Mouse (Mus musculus) embryonic facial prominence, embryonic 14.5 days (tissue): Measurements from ENCODE around the gene Slc41a3. TPM values are rescaled to one million over a fixed set of nuclear protein-coding genes. Genes with fewer than 3 reads are reported as not detected.
"Not testable (repeated sequence)": the region's sequence is repeated elsewhere in the genome, so short reads cannot be mapped to it uniquely, and the experiment has no call there.

Experiments used
- ATAC-seq: fragments of 200-750 bp; cut with Nextera tagmentation; 2 replicates; pipeline ENCODE4 v1.8.0; 2017; ENCODE audit warnings: low read depth, moderate number of reproducible peaks, moderate TSS enrichment
- DNase-seq: peaks from one replicate; pipeline ENCODE4 v3.0.0-alpha.2; 2015; ENCODE audit warnings: low spot score
- H3K27ac ChIP-seq: fragments of 300-500 bp; sonication (generic); replicated peaks from 2 replicates; pipeline ENCODE4 v1.5.1; 2014; ENCODE audit warnings: low read depth, mild to moderate bottlenecking, low read length, moderate library complexity
- H3K27me3 ChIP-seq: fragments of 300-500 bp; sonication (generic); replicated peaks from 2 replicates; pipeline ENCODE4 v1.6.1; 2014; ENCODE audit warnings: low read length; ENCODE audit not compliant: control insufficient read depth, insufficient read depth
- H3K36me3 ChIP-seq: fragments of 300-500 bp; sonication (generic); 2 replicates; pipeline ENCODE4 v1.6.1; 2014; ENCODE audit warnings: low read length, mixed read lengths; ENCODE audit not compliant: control insufficient read depth, insufficient read depth
- H3K4me1 ChIP-seq: fragments of 300-500 bp; sonication (generic); 2 replicates; pipeline ENCODE4 v1.6.1; 2014; ENCODE audit warnings: antibody characterized with exemption, low read length; ENCODE audit not compliant: control insufficient read depth, insufficient read depth
- H3K4me2 ChIP-seq: fragments of 300-500 bp; sonication (generic); 2 replicates; pipeline ENCODE4 v1.6.1; 2014; ENCODE audit warnings: low read depth, mild to moderate bottlenecking, low read length, moderate library complexity, mixed read lengths
- H3K4me3 ChIP-seq: fragments of 300-500 bp; sonication (generic); 2 replicates; pipeline ENCODE4 v1.5.1; 2014; ENCODE audit warnings: low read depth, mild to moderate bottlenecking, low read length
- H3K9ac ChIP-seq: fragments of 300-500 bp; sonication (generic); 2 replicates; pipeline ENCODE4 v1.6.1; 2014; ENCODE audit warnings: low read depth, mild to moderate bottlenecking, low read length, moderate library complexity, mixed read lengths
- H3K9me3 ChIP-seq: fragments of 300-500 bp; sonication (generic); 2 replicates; pipeline ENCODE4 v1.6.1; 2016; ENCODE audit warnings: low read length; ENCODE audit not compliant: control insufficient read depth
- WGBS: fragments of 180-500 bp; shearing (Covaris S2); extraction: QIAGEN DNeasy Blood & Tissue Kit; methylation state at CpG from one replicate; pipeline ENCODE4 v1.1.7; 2014; 5-methylcytosine and 5-hydroxymethylcytosine counted together
- polyA plus RNA-seq: library from polyadenylated mRNA; unstranded; fragments of >200 nt; fragmentation: Nextera tagmentation; extraction: Ambion mirVana; gene quantifications from 2 replicates; pipeline ENCODE4 v1.2.1, GENCODE M21; 2014

Gene Slc41a3
- polyA plus RNA-seq, 1 experiment from 2014 or later, result 5.4 TPM

GRCm38 (mm10) chr6:90635081-90635480 is 30.6 kb downstream of the Slc41a3 start:
- H3K9ac ChIP-seq, result no peak overlapping the region
- H3K9me3 ChIP-seq, result no peaks in the 10 kb centered on the region
- no peaks in the 10 kb centered on the region for H3K4me1 ChIP-seq
- no peaks in the 10 kb centered on the region for H3K27me3 ChIP-seq
- H3K36me3 ChIP-seq, result no peaks in the 10 kb centered on the region
- H3K27ac ChIP-seq, result no peak overlapping the region
- DNase-seq, result no peak
- 44% methylated on average over 3 of the region's 4 CpGs for WGBS
- no peak overlapping the region for H3K4me2 ChIP-seq
- no peak for ATAC-seq
- no peak overlapping the region for H3K4me3 ChIP-seq

DNA sequence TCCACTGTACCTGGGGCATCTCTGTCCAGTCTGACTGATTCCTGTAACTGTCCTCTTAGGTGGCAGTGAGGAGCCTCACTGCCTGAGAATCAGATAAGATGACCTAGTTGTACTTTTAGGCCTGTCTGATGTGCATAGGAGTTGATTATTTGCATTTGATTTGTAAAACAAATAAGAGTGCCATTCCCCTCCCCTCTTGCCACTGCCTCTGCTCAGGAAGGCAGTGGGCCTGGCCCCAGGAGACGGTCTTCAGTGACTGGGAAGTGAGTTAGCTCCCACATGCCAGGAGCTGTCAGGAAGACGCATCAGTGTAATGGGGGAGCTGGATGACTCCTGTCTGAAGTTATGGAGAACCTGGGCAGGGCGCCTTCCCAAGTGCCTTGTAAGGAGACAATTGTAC is 31.1 kb downstream of the Slc41a3 start:
- Histone ChIP-seq H3K27me3 (no peaks in the 10 kb centered on the region), H3K9ac (no peak overlapping the region), H3K4me3 (no peak overlapping the region), H3K36me3 (no peaks in the 10 kb centered on the region), H3K9me3 (no peaks in the 10 kb centered on the region), H3K4me2 (no peak overlapping the region), H3K27ac (no peak overlapping the region), H3K4me1 (no peaks in the 10 kb centered on the region)
- no peak for DNase-seq
- 51% methylated on average over 3 of the region's 3 CpGs for WGBS
- no peak for ATAC-seq

DNA sequence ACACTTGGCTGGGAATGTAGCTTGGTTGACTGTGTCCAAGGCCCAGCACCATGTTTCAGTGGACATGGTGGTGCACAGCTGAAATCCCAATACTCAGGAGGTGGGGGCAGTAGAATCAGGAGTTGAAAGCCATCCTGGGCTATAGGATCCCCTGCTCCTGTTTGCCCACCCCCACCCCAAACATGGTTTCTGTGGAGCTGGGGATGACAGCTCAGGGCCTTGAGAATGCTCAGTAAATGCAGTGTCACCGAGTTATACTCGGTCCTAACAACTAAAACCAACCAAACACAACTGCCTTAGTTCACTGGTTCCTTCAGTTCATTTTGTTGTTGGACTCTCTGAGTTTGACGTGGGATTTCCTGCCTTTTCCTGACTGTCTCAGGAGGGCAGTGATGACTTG is 38.5 kb downstream of the Slc41a3 start:
- H3K27ac ChIP-seq, result no peak overlapping the region
- H3K4me3 ChIP-seq, result no peak overlapping the region
- H3K4me2 ChIP-seq, result no peak overlapping the region
- no peaks in the 10 kb centered on the region for H3K27me3 ChIP-seq
- H3K36me3 ChIP-seq, result no peaks in the 10 kb centered on the region
- ATAC-seq, result no peak
- no peaks in the 10 kb centered on the region for H3K4me1 ChIP-seq
- 77% methylated on average over 3 of the region's 3 CpGs for WGBS
- no peak overlapping the region for H3K9ac ChIP-seq
- H3K9me3 ChIP-seq, result no peaks in the 10 kb centered on the region
- DNase-seq, result no peak

DNA sequence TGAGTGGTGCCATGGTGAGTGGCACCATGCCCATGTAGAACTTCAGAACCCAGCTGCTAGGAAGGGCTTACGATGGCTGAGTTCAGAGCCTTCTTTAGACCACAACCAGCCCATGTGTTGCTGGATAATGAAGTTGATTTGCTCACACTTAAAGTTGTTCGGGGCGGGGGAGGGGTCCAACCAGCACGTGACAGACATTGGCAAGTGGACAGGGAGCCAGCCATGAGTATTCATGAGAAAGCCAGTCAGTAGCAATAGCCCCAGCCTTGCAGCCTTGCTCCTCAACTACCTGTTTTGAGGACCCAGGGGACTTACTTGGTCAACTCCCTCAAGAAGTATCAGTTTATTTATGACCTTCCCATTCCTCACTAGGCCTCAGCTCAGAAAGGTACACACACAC is 40.4 kb downstream of the Slc41a3 start:
- ATAC-seq (no peak), DNase-seq (no peak)
- WGBS, result 70% methylated on average over 4 of the region's 4 CpGs
- Histone ChIP-seq H3K9ac (no peak overlapping the region), H3K4me3 (no peak overlapping the region), H3K36me3 (no peaks in the 10 kb centered on the region), H3K4me1 (no peaks in the 10 kb centered on the region), H3K9me3 (no peaks in the 10 kb centered on the region), H3K4me2 (no peak overlapping the region), H3K27ac (no peak overlapping the region), H3K27me3 (no peaks in the 10 kb centered on the region)

- 89% methylated on average over 6 of the region's 6 CpGs for WGBS
Observed at GRCm38 (mm10) chr6:90648391-90648790, 43.9 kb downstream of the Slc41a3 start.

DNA sequence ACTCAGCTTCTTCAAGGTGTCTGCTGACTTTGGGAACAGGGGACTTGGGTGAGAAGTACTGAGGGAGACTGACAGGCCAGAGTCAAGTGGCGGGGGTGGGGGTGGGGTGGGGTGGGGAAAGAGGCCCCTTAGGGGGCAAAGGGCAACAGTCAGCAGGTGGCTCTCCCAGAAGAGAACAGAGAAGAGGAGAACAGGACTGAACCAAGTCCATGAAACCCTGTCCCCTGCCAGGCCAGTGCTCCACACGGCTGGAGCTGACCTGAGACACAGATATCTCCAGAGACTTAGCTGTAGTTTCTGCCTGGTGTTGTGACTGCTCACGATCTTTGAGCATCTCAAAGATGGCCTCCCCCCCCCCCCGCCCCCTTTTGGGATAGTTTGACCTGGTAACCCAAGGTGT is 44.8 kb downstream of the Slc41a3 start:
- no peak overlapping the region for H3K27ac ChIP-seq
- H3K4me3 ChIP-seq, result no peak overlapping the region
- no peaks in the 10 kb centered on the region for H3K36me3 ChIP-seq
- no peak overlapping the region for H3K9ac ChIP-seq
- WGBS, result 51% methylated on average over 3 of the region's 4 CpGs
- no peaks in the 10 kb centered on the region for H3K27me3 ChIP-seq
- H3K9me3 ChIP-seq, result no peaks in the 10 kb centered on the region
- H3K4me2 ChIP-seq, result no peak overlapping the region
- no peaks in the 10 kb centered on the region for H3K4me1 ChIP-seq
- ATAC-seq (no peak), DNase-seq (no peak)

More at GRCm38 (mm10) chr6:90648391-90648790, 43.9 kb downstream of the Slc41a3 start:
- Histone ChIP-seq H3K27me3 (no peaks in the 10 kb centered on the region), H3K4me2 (no peak overlapping the region), H3K27ac (no peak overlapping the region), H3K9ac (no peak overlapping the region), H3K4me1 (no peaks in the 10 kb centered on the region), H3K36me3 (no peaks in the 10 kb centered on the region), H3K4me3 (no peak overlapping the region), H3K9me3 (no peaks in the 10 kb centered on the region)
- DNase-seq (no peak), ATAC-seq (no peak)

DNA sequence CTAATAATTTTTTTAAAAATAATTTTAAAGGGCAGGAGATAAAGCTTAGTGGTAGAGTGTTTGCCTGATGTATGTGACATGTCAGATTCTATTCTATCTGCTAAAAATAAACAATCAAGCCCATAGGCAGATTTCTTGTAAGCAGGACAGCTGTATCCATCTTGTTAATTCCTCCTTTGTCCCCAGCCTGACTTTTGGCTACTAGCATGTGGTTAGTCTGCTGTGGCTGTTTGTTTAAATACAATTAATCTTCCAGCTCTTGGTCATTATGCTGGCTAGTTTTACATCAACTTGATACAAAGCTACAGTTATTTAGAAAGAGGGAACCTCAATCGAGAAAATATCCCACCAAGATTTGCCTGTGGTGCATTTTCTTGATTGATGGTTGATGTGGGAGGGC is 46.1 kb downstream of the Slc41a3 start:
- Histone ChIP-seq H3K36me3 (no peaks in the 10 kb centered on the region), H3K27ac (no peak overlapping the region), H3K9me3 (no peaks in the 10 kb centered on the region), H3K4me1 (no peaks in the 10 kb centered on the region), H3K27me3 (no peaks in the 10 kb centered on the region), H3K4me3 (no peak overlapping the region), H3K9ac (no peak overlapping the region), H3K4me2 (no peak overlapping the region)
- DNase-seq, result no peak
- 37% methylated on average over 1 of the region's 1 CpGs for WGBS
- no peak for ATAC-seq

DNA sequence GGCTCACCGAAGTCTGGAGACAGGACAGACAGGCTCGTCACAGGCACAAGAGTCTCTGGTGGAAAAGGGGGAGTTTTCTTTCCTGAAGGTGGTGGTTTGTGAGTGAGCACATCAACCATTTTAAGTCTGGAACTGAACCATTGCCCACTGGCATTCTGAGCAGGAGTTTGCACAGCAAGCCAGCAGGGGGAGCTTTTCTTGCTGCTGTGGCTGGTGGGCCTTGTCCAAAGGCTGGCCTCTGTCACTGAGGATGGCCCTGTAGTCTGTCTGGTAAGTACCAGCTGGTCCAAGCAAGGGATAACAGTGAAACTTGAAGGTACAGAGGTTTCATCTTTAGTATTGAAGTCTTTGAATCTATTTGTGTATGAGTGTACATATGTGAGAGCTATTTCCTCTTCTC is 49.2 kb downstream of the Slc41a3 start:
- Histone ChIP-seq H3K4me2 (no peak overlapping the region), H3K4me1 (no peaks in the 10 kb centered on the region), H3K27ac (no peak overlapping the region), H3K36me3 (no peaks in the 10 kb centered on the region), H3K27me3 (no peaks in the 10 kb centered on the region), H3K4me3 (no peak overlapping the region), H3K9me3 (no peaks in the 10 kb centered on the region), H3K9ac (no peak overlapping the region)
- WGBS, result 48% methylated on average over 2 of the region's 2 CpGs
- ATAC-seq, result no peak
- peak; percentile 26 for DNase-seq

DNA sequence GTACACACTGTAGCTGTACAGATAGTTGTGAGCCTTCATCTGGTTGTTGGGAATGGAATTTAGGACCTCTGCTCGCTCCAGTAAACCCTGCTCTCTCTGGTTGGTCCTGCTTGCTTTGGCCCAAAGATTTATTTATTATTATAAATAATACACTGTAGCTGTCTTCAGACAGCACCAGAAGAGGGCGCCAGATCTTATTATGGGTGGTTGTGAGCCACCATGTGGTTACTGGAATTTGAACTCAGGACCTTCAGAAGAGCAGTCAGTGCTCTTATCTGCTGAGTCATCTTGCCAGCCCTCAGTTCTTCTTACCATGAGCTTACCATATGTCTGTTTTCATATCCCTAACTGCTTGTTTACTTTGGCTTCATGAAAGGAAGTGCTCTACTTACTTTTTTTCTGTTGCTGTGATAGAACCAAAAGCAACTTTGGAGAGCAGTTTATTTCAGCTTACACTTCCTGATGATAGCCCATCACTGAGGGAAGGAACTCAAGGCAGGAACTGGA is 51.9 kb downstream of the Slc41a3 start:
- not testable (repeated sequence) for H3K4me1 ChIP-seq, H3K4me2 ChIP-seq, H3K9ac ChIP-seq, ATAC-seq, DNase-seq, H3K4me3 ChIP-seq, H3K9me3 ChIP-seq, H3K36me3 ChIP-seq, H3K27ac ChIP-seq, H3K27me3 ChIP-seq
- 64% methylated on average over 2 of the region's 2 CpGs for WGBS
